8 mouse cellular contexts compared by ENCODE assay signal in genomic region chr12:80013577-80013903, GRCm38 (mm10).
A peak's percentile ranks its signal among the peaks of the same experiment; 100 is the strongest.
DNase-seq lines count a peak whose midpoint lies in the region; ATAC-seq lines count a peak whose summit lies in the region.

No protein-coding gene starts in this region.

- no peak for DNase-seq in kidney, adult 9 months
- no peak for DNase-seq in urinary bladder, adult 18-20 months (ENCODE audit: low spot score in 2 of 2)
- no peak for DNase-seq in retina, postnatal 1 day
- DNase-seq in right cerebral cortex, postnatal 10 days (ENCODE audit: low spot score in 2 of 2): no peak

- H3K9ac ChIP-seq in kidney, embryonic 14.5 days (ENCODE audit: low read depth, low read length): no peak overlapping the region
- H3K9ac ChIP-seq in forebrain, embryonic 15.5 days (replicated peaks): no peak overlapping the region
- no peak overlapping the region for H3K9ac ChIP-seq in limb, embryonic 12.5 days (replicated peaks)
- H3K9ac ChIP-seq in neural tube, embryonic 12.5 days: no peak overlapping the region

- no peak for ATAC-seq in kidney, embryonic 14.5 days (ENCODE audit: low FRiP score, low TSS enrichment)
- ATAC-seq in forebrain, embryonic 15.5 days (replicated peaks): no peak
- peak; percentile 12; the same call in 1 of the 2 replicates for ATAC-seq in limb, embryonic 12.5 days (ENCODE audit: insufficient number of reproducible peaks, insufficient read depth, low FRiP score, low TSS enrichment, low read depth)
- ATAC-seq in neural tube, embryonic 12.5 days (ENCODE audit: low FRiP score, low read depth): no peak

- 57% methylated on average over 6 of the region's 6 CpGs for WGBS in kidney, embryonic 14.5 days
- WGBS in forebrain, embryonic 15.5 days: 64% methylated on average over 6 of the region's 6 CpGs
- 45% methylated on average over 6 of the region's 6 CpGs for WGBS in limb, embryonic 12.5 days
- 50% methylated on average over 6 of the region's 6 CpGs for WGBS in neural tube, embryonic 12.5 days

- H3K4me3 ChIP-seq in kidney, embryonic 14.5 days (ENCODE audit: low read length): no peak overlapping the region
- H3K4me3 ChIP-seq in forebrain, embryonic 15.5 days: no peak overlapping the region
- no peak overlapping the region for H3K4me3 ChIP-seq in limb, embryonic 12.5 days (replicated peaks)
- H3K4me3 ChIP-seq in neural tube, embryonic 12.5 days: no peak overlapping the region

- H3K9me3 ChIP-seq in kidney, embryonic 14.5 days (ENCODE audit: control insufficient read depth, low read length): no peaks in the 10 kb centered on the region
- no peaks in the 10 kb centered on the region for H3K9me3 ChIP-seq in forebrain, embryonic 15.5 days
- no peaks in the 10 kb centered on the region for H3K9me3 ChIP-seq in limb, embryonic 12.5 days
- H3K9me3 ChIP-seq in neural tube, embryonic 12.5 days: no peaks in the 10 kb centered on the region

- peak overlapping the region; percentile 83; the same call in 1 of the 2 replicates for H3K27ac ChIP-seq in kidney, embryonic 14.5 days (ENCODE audit: low read depth, low read length)
- peak overlapping the region; percentile 74 for H3K27ac ChIP-seq in forebrain, embryonic 15.5 days (replicated peaks)
- H3K27ac ChIP-seq in limb, embryonic 12.5 days: peak overlapping the region; percentile 87
- no peak overlapping the region for H3K27ac ChIP-seq in neural tube, embryonic 12.5 days

- peaks cover 23% of the 10 kb centered on the region for H3K4me1 ChIP-seq in kidney, embryonic 14.5 days (ENCODE audit: control insufficient read depth, insufficient read depth, low read length)
- peaks cover 15% of the 10 kb centered on the region for H3K4me1 ChIP-seq in forebrain, embryonic 15.5 days
- H3K4me1 ChIP-seq in limb, embryonic 12.5 days (replicated peaks): peaks cover 34% of the 10 kb centered on the region
- peaks cover 15% of the 10 kb centered on the region for H3K4me1 ChIP-seq in neural tube, embryonic 12.5 days

- no peaks in the 10 kb centered on the region for H3K36me3 ChIP-seq in kidney, embryonic 14.5 days (ENCODE audit: control insufficient read depth, insufficient read depth, low read length)
- no peaks in the 10 kb centered on the region for H3K36me3 ChIP-seq in forebrain, embryonic 15.5 days
- no peaks in the 10 kb centered on the region for H3K36me3 ChIP-seq in limb, embryonic 12.5 days
- no peaks in the 10 kb centered on the region for H3K36me3 ChIP-seq in neural tube, embryonic 12.5 days

- no peaks in the 10 kb centered on the region for H3K27me3 ChIP-seq in kidney, embryonic 14.5 days (ENCODE audit: control insufficient read depth, insufficient read depth, low read length)
- H3K27me3 ChIP-seq in forebrain, embryonic 15.5 days: no peaks in the 10 kb centered on the region
- no peaks in the 10 kb centered on the region for H3K27me3 ChIP-seq in limb, embryonic 12.5 days
- H3K27me3 ChIP-seq in neural tube, embryonic 12.5 days (replicated peaks): no peaks in the 10 kb centered on the region

- H3K4me2 ChIP-seq in kidney, embryonic 14.5 days (replicated peaks; ENCODE audit: low read depth, low read length): no peak overlapping the region
- peak overlapping the region; percentile 21 for H3K4me2 ChIP-seq in forebrain, embryonic 15.5 days (replicated peaks)
- H3K4me2 ChIP-seq in limb, embryonic 12.5 days: peak overlapping the region; percentile 24
- peak overlapping the region; percentile 45 for H3K4me2 ChIP-seq in neural tube, embryonic 12.5 days (replicated peaks)
